Mouse (Mus musculus) erythroblast, embryonic 14.5 days (primary cell): ENCODE measurements around the gene Dnajc8.
"Not testable (repeated sequence)": the region's sequence is repeated elsewhere in the genome, so short reads cannot be mapped to it uniquely, and the experiment has no call there.

Source experiments
- GATA1 ChIP-seq: IDR thresholded peaks from 2 replicates; pipeline ENCODE4 v1.6.1; 2012; ENCODE audit warnings: low read length, inconsistent platforms, mixed read lengths
- TAL1 ChIP-seq: IDR thresholded peaks from 3 replicates; pipeline ENCODE4 v1.6.1; 2012; ENCODE audit warnings: low read length, inconsistent platforms, mixed read lengths

- TF ChIP-seq GATA1, TAL1: not testable (repeated sequence)
Measured at GRCm38 (mm10) chr4:132601242-132601641, 65.9 kb downstream of the Dnajc8 start.
